Mouse (Mus musculus): Measurements from ENCODE around the gene Sf3a3. TPM values are rescaled to one million over a fixed set of nuclear protein-coding genes. Genes with fewer than 3 reads are reported as not detected.

Sf3a3 gene
- polyA plus RNA-seq, 1 experiment: 14.5 TPM

DNA sequence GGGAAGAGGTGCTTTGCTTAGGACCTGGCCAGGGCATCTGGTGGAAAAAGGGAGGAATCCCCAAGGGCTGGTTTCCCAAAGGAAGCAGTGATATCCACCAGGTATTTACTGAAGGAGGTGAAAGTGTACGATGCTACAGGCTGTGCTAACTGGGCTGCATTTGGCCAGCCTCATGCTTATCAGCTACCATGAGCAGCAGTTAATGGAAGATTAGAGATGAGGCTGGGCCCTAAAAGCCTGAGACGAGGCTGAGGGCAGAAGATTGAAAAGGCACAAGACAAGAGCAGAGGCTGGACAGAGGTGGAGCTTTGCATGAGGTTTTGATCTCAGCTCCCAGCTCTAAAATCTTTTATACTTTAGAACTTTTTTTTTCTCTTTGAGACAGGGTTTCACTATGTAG is 59.9 kb downstream of the Sf3a3 start:
- TF ChIP-seq POLR2A (IDR thresholded peaks at IDR 0.05; ENCODE audit: low read depth, low read length) (no peak), CTCF (conservative IDR thresholded peaks at IDR 0.05; ENCODE audit: insufficient read depth, insufficient read length, low read depth, low read length) (no peak)
- DNase-seq: no peak
- no peak overlapping the region for H3K27ac ChIP-seq (ENCODE audit: insufficient read depth, low read depth, low read length)
- no peak overlapping the region for H3K4me3 ChIP-seq (ENCODE audit: insufficient read depth, low read depth, low read length)
- WGBS: 64% methylated on average over 2 of the region's 2 CpGs
- no peaks in the 10 kb centered on the region for H3K27me3 ChIP-seq (replicated peaks; ENCODE audit: control insufficient read depth, insufficient read depth, low read length)
- peaks cover 10% of the 10 kb centered on the region; the same call in 1 of the 2 replicates for H3K4me1 ChIP-seq (ENCODE audit: control insufficient read depth, insufficient read depth, low read length)
- H3K36me3 ChIP-seq (ENCODE audit: control insufficient read depth, insufficient read depth, low read length): no peaks in the 10 kb centered on the region; the same call in 1 of the 2 replicates

DNA sequence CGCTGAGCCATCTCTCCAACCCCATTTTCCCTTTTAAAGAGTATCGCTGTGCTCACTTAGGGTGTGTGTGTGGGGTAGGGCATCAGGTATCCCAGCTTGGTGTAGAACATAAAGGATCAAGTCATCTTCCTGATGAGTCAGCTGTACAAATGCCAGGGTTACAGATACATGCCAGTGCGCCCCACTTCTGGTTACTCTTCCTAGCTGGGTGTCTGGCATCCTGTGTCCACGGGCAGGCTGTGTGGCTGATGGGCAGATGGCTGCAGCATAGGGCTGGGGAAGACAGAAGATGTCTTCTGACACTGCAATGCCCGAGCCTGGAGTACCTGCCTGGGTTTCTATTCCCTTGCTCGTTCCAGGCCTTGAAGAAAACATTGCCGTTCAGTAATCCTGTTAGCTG is 66.8 kb downstream of the Sf3a3 start:
- TF ChIP-seq CTCF (conservative IDR thresholded peaks at IDR 0.05; ENCODE audit: insufficient read depth, insufficient read length, low read depth, low read length): no peak
- TF ChIP-seq POLR2A (IDR thresholded peaks at IDR 0.05; ENCODE audit: low read depth, low read length): no peak
- Histone ChIP-seq H3K4me3 (ENCODE audit: insufficient read depth, low read depth, low read length) (no peak overlapping the region), H3K4me1 (ENCODE audit: control insufficient read depth, insufficient read depth, low read length) (no peaks in the 10 kb centered on the region), H3K27ac (ENCODE audit: insufficient read depth, low read depth, low read length) (no peak overlapping the region), H3K36me3 (ENCODE audit: control insufficient read depth, insufficient read depth, low read length) (peaks cover 11% of the 10 kb centered on the region), H3K27me3 (replicated peaks; ENCODE audit: control insufficient read depth, insufficient read depth, low read length) (no peaks in the 10 kb centered on the region)
- WGBS: 90% methylated on average over 7 of the region's 7 CpGs
- DNase-seq: no peak

Other genes with a start within 250 kb of the Sf3a3 start
- not detected in 2 replicates for gene 3100002H09Rik, start 104.0 kb upstream of the Sf3a3 start, polyA plus RNA-seq (2012; rRNA removed)
- gene Pou3f1, start 58.0 kb upstream of the Sf3a3 start, polyA plus RNA-seq (2012; rRNA removed): 0.02 and 0.04 TPM in 2 replicates
- gene Utp11, start 21.2 kb upstream of the Sf3a3 start, polyA plus RNA-seq (2012; rRNA removed): 6.4 and 7.9 TPM in 2 replicates
- 8.5 and 10.8 TPM in 2 replicates for gene Fhl3, start 14.1 kb upstream of the Sf3a3 start, polyA plus RNA-seq (2012; rRNA removed)
- 61.0 and 64.2 TPM in 2 replicates for gene Inpp5b, start 27.1 kb downstream of the Sf3a3 start, polyA plus RNA-seq (2012; rRNA removed)
- gene Mtf1, start 87.3 kb downstream of the Sf3a3 start, polyA plus RNA-seq (2012; rRNA removed): 7.5 and 8.9 TPM in 2 replicates
- gene Yrdc, start 135.9 kb downstream of the Sf3a3 start, polyA plus RNA-seq (2012; rRNA removed): 34.3 TPM in 2 replicates
- 57.8 and 69.5 TPM in 2 replicates for gene 1110065P20Rik, start 136.4 kb downstream of the Sf3a3 start, polyA plus RNA-seq (2012; rRNA removed)
- 0.27 and 0.33 TPM in 2 replicates for gene Maneal, start 147.4 kb downstream of the Sf3a3 start, polyA plus RNA-seq (2012; rRNA removed)
- gene Epha10, start 166.1 kb downstream of the Sf3a3 start, polyA plus RNA-seq (2012; rRNA removed): 0.01 TPM in 1 of 2 replicates, not detected in the other
- gene 9930104L06Rik, start 222.3 kb downstream of the Sf3a3 start, polyA plus RNA-seq (2012; rRNA removed): 7.7 and 8.1 TPM in 2 replicates
- 1.4 and 1.5 TPM in 2 replicates for gene Cdca8, start 224.5 kb downstream of the Sf3a3 start, polyA plus RNA-seq (2012; rRNA removed)